Mouse (Mus musculus) midbrain, postnatal 0 days (tissue): ENCODE results near the gene Atoh8. TPM values are rescaled to one million over a fixed set of nuclear protein-coding genes. Genes with fewer than 3 reads are reported as not detected.

Experiments
- ATAC-seq: fragments of 200-750 bp; cut with Nextera tagmentation; 2 replicates; pipeline ENCODE4 v1.8.0; 2017; ENCODE audit warnings: moderate number of reproducible peaks, mild to moderate bottlenecking, moderate TSS enrichment, moderate library complexity; ENCODE audit not compliant: low FRiP score
- DNase-seq: peaks from one replicate; pipeline ENCODE4 v3.0.0-alpha.2; 2015; ENCODE audit warnings: low spot score
- H3K27ac ChIP-seq: fragments of 300-500 bp; sonication (generic); 2 replicates; pipeline ENCODE4 v1.5.1; 2014; ENCODE audit warnings: low read depth, mild to moderate bottlenecking, low read length, mixed read lengths
- H3K27me3 ChIP-seq: fragments of 300-500 bp; sonication (generic); 2 replicates; pipeline ENCODE4 v1.6.1; 2014; ENCODE audit warnings: low read length, control low read depth, mixed read lengths; ENCODE audit not compliant: insufficient read depth
- H3K36me3 ChIP-seq: fragments of 300-500 bp; sonication (generic); 2 replicates; pipeline ENCODE4 v1.6.1; 2014; ENCODE audit warnings: low read length, control low read depth, mixed read lengths; ENCODE audit not compliant: insufficient read depth
- H3K4me1 ChIP-seq: fragments of 300-500 bp; sonication (generic); 2 replicates; pipeline ENCODE4 v1.6.1; 2014; ENCODE audit warnings: mild to moderate bottlenecking, control low read depth, antibody characterized with exemption, low read length, mixed read lengths; ENCODE audit not compliant: insufficient read depth
- H3K4me2 ChIP-seq: fragments of 300-500 bp; sonication (generic); 2 replicates; pipeline ENCODE4 v1.6.1; 2014; ENCODE audit warnings: low read depth, mild to moderate bottlenecking, low read length, mixed read lengths; ENCODE audit not compliant: poor library complexity, severe bottlenecking
- H3K4me3 ChIP-seq: fragments of 300-500 bp; sonication (generic); 2 replicates; pipeline ENCODE4 v1.5.1; 2014; ENCODE audit warnings: low read depth, mild to moderate bottlenecking, low read length, moderate library complexity
- H3K9ac ChIP-seq: fragments of 300-500 bp; sonication (generic); replicated peaks from 2 replicates; pipeline ENCODE4 v1.6.1; 2014; ENCODE audit warnings: mild to moderate bottlenecking, low read length, moderate library complexity, mixed read lengths; ENCODE audit not compliant: poor library complexity, severe bottlenecking
- H3K9me3 ChIP-seq: fragments of 300-500 bp; sonication (generic); 2 replicates; pipeline ENCODE4 v1.6.1; 2016; ENCODE audit warnings: low read length, control low read depth
- CTCF ChIP-seq: IDR thresholded peaks from 2 replicates; pipeline ENCODE4 v1.5.1; 2016; ENCODE audit warnings: antibody characterized with exemption, mild to moderate bottlenecking
- WGBS: fragments of 180-500 bp; shearing (Covaris S2); extraction: QIAGEN DNeasy Blood & Tissue Kit; methylation state at CpG from one replicate; pipeline ENCODE4 v1.1.7; 2014; 5-methylcytosine and 5-hydroxymethylcytosine counted together
- polyA plus RNA-seq: library from polyadenylated mRNA; unstranded; fragments of >200 nt; fragmentation: Nextera tagmentation; extraction: Ambion mirVana; gene quantifications from 2 replicates; pipeline ENCODE4 v1.2.1, GENCODE M21; 2015
- total RNA-seq: library from RNA; depleted of rRNA; stranded (reverse); fragments of >200 nt; gene quantifications from 2 replicates; pipeline ENCODE4 v1.2.3, GENCODE M21; 2014

Gene Atoh8
- total and polyA plus RNA-seq, 2 experiments from 2014 or later, result 1.8 to 2.3 TPM

GRCm38 (mm10) chr6:72276972-72277441 is 41.6 kb upstream of the Atoh8 start:
- no peak overlapping the region for H3K4me3 ChIP-seq
- no peak overlapping the region for H3K27ac ChIP-seq
- H3K27me3 ChIP-seq, result no peaks in the 10 kb centered on the region
- no peaks in the 10 kb centered on the region for H3K36me3 ChIP-seq
- no peak overlapping the region for H3K9ac ChIP-seq
- no peak for TF ChIP-seq CTCF
- H3K4me1 ChIP-seq, result no peaks in the 10 kb centered on the region
- ATAC-seq (no peak), DNase-seq (no peak)
- H3K4me2 ChIP-seq, result no peak overlapping the region
- H3K9me3 ChIP-seq, result no peaks in the 10 kb centered on the region
- 91% methylated on average over 13 of the region's 13 CpGs for WGBS

DNA sequence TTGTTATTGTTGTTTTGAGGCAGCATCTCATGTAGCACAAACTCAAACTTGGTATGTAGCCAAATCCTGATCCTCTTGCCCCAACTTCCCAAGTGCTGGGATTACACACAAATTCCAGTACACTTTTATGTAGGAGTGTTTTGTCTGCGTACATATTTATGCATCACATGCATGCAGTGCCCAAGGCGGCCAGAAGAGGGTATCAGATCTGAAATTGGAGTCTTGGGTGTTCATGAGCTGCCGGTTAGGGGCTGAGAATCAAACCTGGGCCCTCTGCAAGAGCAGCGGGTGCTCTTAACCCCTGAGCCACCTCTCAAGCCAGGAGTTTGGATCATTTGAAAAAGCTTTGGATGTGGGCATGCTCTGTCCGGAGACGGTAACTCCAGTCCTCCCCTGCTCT is 40.8 kb upstream of the Atoh8 start:
- no peaks in the 10 kb centered on the region for H3K27me3 ChIP-seq
- H3K4me1 ChIP-seq, result no peaks in the 10 kb centered on the region
- ATAC-seq, result no peak
- H3K9ac ChIP-seq, result no peak overlapping the region
- H3K27ac ChIP-seq, result no peak overlapping the region
- no peak for TF ChIP-seq CTCF
- no peaks in the 10 kb centered on the region for H3K9me3 ChIP-seq
- WGBS, result 90% methylated on average over 6 of the region's 6 CpGs
- H3K4me3 ChIP-seq, result no peak overlapping the region
- DNase-seq, result no peak
- no peak overlapping the region for H3K4me2 ChIP-seq
- H3K36me3 ChIP-seq, result no peaks in the 10 kb centered on the region

DNA sequence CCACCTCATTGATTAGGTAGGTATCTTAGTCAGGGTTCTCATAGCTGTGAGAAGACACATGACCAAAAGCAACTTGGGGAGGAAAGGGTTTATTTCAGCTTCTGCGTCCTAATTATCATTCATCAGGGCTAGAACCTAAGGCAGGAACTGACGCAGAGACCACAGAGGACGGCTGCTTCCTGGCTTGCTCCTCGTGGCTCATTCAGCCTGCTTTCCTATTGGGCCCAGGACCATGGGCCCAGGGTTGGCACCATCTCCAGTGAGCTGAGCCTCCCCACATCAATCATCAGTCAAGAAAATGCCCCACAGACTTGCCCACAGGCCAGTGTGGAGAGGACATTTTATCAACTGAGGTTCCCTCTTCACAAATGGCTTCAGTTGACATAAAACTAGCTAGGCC is 40.1 kb upstream of the Atoh8 start:
- Histone ChIP-seq H3K4me3 (no peak overlapping the region), H3K9ac (no peak overlapping the region), H3K9me3 (no peaks in the 10 kb centered on the region), H3K36me3 (no peaks in the 10 kb centered on the region), H3K27ac (no peak overlapping the region), H3K27me3 (no peaks in the 10 kb centered on the region), H3K4me1 (no peaks in the 10 kb centered on the region), H3K4me2 (no peak overlapping the region)
- no peak for TF ChIP-seq CTCF
- WGBS, result 75% methylated on average over 4 of the region's 4 CpGs
- no peak for ATAC-seq
- no peak for DNase-seq

DNA sequence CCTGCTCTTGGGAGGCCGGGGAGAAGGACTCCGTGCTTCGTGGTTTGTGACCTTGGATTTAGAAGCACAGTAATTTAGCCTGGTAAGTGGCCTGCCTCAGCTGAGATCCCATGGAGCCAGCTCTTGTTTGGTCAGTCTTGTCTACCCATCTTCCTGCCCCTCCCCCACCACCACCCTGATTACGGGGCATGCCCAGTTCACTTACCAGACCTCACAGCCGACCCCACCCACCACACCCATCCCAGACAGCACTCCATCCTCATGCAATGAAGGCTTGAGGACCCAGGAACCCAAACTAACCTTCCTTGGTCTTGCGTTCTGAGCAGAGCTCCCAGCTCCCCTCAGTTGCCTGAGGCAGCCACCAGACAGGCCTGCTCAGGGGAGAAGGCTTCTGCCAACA is 37.8 kb upstream of the Atoh8 start:
- Histone ChIP-seq H3K9me3 (no peaks in the 10 kb centered on the region), H3K4me1 (no peaks in the 10 kb centered on the region), H3K4me3 (no peak overlapping the region), H3K36me3 (no peaks in the 10 kb centered on the region), H3K27ac (no peak overlapping the region), H3K27me3 (no peaks in the 10 kb centered on the region), H3K9ac (no peak overlapping the region), H3K4me2 (no peak overlapping the region)
- DNase-seq, result no peak
- 78% methylated on average over 6 of the region's 6 CpGs for WGBS
- TF ChIP-seq CTCF, result no peak
- no peak for ATAC-seq

- WGBS, result 87% methylated on average over 10 of the region's 10 CpGs
Measured at GRCm38 (mm10) chr6:72272161-72272696, 36.9 kb upstream of the Atoh8 start.

DNA sequence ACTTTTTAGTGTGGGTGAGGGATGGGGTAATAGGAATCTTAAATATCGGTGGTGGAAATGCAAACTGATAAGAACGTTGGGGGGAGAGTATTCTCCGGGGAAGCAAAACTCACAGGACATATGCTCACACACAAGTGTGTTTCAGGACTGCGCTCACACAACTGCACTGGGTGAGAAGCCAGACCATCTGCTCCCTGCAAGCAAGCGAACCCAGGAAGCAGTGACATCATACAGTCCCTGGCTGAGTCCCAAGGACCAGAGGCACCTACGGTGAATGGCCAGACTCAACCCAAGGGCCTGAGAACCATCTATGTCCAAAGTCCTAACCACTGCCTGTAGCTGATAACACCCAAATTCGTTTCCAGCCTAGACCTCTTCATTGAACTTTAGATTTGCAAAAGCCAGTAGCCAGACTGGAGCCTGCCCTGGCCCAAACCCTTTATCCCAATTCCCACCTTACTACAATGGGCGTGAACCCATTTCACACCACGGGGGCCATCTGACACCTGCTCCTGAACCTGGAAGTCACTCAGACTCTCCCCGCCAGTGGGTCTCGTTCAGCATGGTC is 35.7 kb upstream of the Atoh8 start:
- TF ChIP-seq CTCF, result no peak
- DNase-seq (peak; percentile 8), ATAC-seq (no peak)
- no peaks in the 10 kb centered on the region for H3K9me3 ChIP-seq
- H3K4me1 ChIP-seq, result no peaks in the 10 kb centered on the region
- no peak overlapping the region for H3K27ac ChIP-seq
- H3K4me3 ChIP-seq, result no peak overlapping the region
- no peak overlapping the region for H3K9ac ChIP-seq
- no peaks in the 10 kb centered on the region for H3K27me3 ChIP-seq
- no peak overlapping the region for H3K4me2 ChIP-seq
- H3K36me3 ChIP-seq, result no peaks in the 10 kb centered on the region
- WGBS, result 85% methylated on average over 11 of the region's 11 CpGs

More at GRCm38 (mm10) chr6:72272161-72272696, 36.9 kb upstream of the Atoh8 start:
- Histone ChIP-seq H3K27ac (no peak overlapping the region), H3K4me2 (no peak overlapping the region), H3K27me3 (no peaks in the 10 kb centered on the region), H3K36me3 (no peaks in the 10 kb centered on the region), H3K9me3 (no peaks in the 10 kb centered on the region), H3K9ac (no peak overlapping the region), H3K4me1 (no peaks in the 10 kb centered on the region), H3K4me3 (no peak overlapping the region)
- no peak for TF ChIP-seq CTCF
- ATAC-seq (no peak), DNase-seq (no peak)
